Mouse (Mus musculus) bone marrow macrophage, adult 2 months (primary cell): ENCODE measurements at regions not wholly inside any gene's neighbourhood (a gene's known extent, or its start where the extent isn't known, plus 50 kb on each side); places are given as distances from the start of the nearest gene placed in this dataset.
A peak's percentile ranks its signal among the peaks of the same experiment; 100 is the strongest.

Experiments
- H3K27ac ChIP-seq: 2 replicates; pipeline ENCODE4 v1.5.1; 2012; ENCODE audit warnings: low read depth, low read length; ENCODE audit not compliant: insufficient read depth
- H3K4me1 ChIP-seq: 2 replicates; pipeline ENCODE4 v1.6.1; 2012; ENCODE audit warnings: low read length; ENCODE audit not compliant: control insufficient read depth, insufficient read depth
- H3K4me3 ChIP-seq: 2 replicates; pipeline ENCODE4 v1.5.1; 2012; ENCODE audit warnings: mild to moderate bottlenecking, low read length, moderate library complexity; ENCODE audit not compliant: insufficient read depth
- CTCF ChIP-seq: IDR thresholded peaks from 2 replicates; pipeline ENCODE4 v1.5.1; 2012; ENCODE audit warnings: low read depth, mild to moderate bottlenecking, low read length, moderate library complexity
- POLR2A ChIP-seq: IDR thresholded peaks from 2 replicates; pipeline ENCODE4 v1.6.1; 2012; ENCODE audit warnings: mild to moderate bottlenecking, low read depth, low read length, borderline replicate concordance

GRCm38 (mm10) chr9:69814432-69814831 is 53.7 kb upstream of the Foxb1 start:
- Histone ChIP-seq H3K4me3 (no peak overlapping the region), H3K4me1 (no peaks in the 10 kb centered on the region), H3K27ac (no peak overlapping the region)
- no peak for TF ChIP-seq POLR2A

GRCm38 (mm10) chr9:69823179-69823966 is 62.6 kb upstream of the Foxb1 start:
- TF ChIP-seq CTCF = no peak
- no peak for TF ChIP-seq POLR2A
- Histone ChIP-seq H3K4me1 (no peaks in the 10 kb centered on the region), H3K4me3 (no peak overlapping the region), H3K27ac (no peak overlapping the region)

GRCm38 (mm10) chr9:69828428-69828827 is 67.7 kb upstream of the Foxb1 start:
- Histone ChIP-seq H3K27ac (no peak overlapping the region), H3K4me1 (no peaks in the 10 kb centered on the region), H3K4me3 (no peak overlapping the region)
- TF ChIP-seq POLR2A (no peak), CTCF (no peak)

- Histone ChIP-seq H3K27ac (no peak overlapping the region), H3K4me1 (no peaks in the 10 kb centered on the region), H3K4me3 (no peak overlapping the region)
- TF ChIP-seq CTCF (no peak), POLR2A (no peak)
Observed at GRCm38 (mm10) chr9:69835396-69835795, 74.7 kb upstream of the Foxb1 start.

GRCm38 (mm10) chr9:69839198-69839597 is 78.5 kb upstream of the Foxb1 start:
- no peak overlapping the region for H3K27ac ChIP-seq
- H3K4me1 ChIP-seq = no peaks in the 10 kb centered on the region
- TF ChIP-seq POLR2A (no peak), CTCF (no peak)
- H3K4me3 ChIP-seq = no peak overlapping the region

GRCm38 (mm10) chr9:69844712-69845111 is 84.0 kb upstream of the Foxb1 start:
- H3K4me1 ChIP-seq = no peaks in the 10 kb centered on the region
- no peak overlapping the region for H3K4me3 ChIP-seq
- TF ChIP-seq CTCF (no peak), POLR2A (no peak)
- no peak overlapping the region for H3K27ac ChIP-seq

- TF ChIP-seq POLR2A (no peak), CTCF (no peak)
- H3K27ac ChIP-seq = no peak overlapping the region
- H3K4me3 ChIP-seq = no peak overlapping the region
- H3K4me1 ChIP-seq = no peaks in the 10 kb centered on the region
Observed at GRCm38 (mm10) chr9:69845210-69845609, 84.5 kb upstream of the Foxb1 start.

GRCm38 (mm10) chr9:69856621-69857020 is 95.9 kb upstream of the Foxb1 start:
- H3K4me3 ChIP-seq = no peak overlapping the region
- no peak for TF ChIP-seq CTCF
- TF ChIP-seq POLR2A = no peak
- no peak overlapping the region for H3K27ac ChIP-seq
- H3K4me1 ChIP-seq = no peaks in the 10 kb centered on the region

- Histone ChIP-seq H3K4me3 (no peak overlapping the region), H3K27ac (no peak overlapping the region), H3K4me1 (no peaks in the 10 kb centered on the region)
- no peak for TF ChIP-seq CTCF
- no peak for TF ChIP-seq POLR2A
Observed at GRCm38 (mm10) chr9:69858619-69859018, 97.9 kb upstream of the Foxb1 start.

GRCm38 (mm10) chr9:69870182-69870581 is 109.4 kb upstream of the Foxb1 start:
- no peak overlapping the region for H3K4me3 ChIP-seq
- TF ChIP-seq POLR2A (no peak), CTCF (peak; percentile 60)
- no peak overlapping the region for H3K27ac ChIP-seq
- H3K4me1 ChIP-seq = no peaks in the 10 kb centered on the region
